Mouse (Mus musculus) ES-E14 (cell line): ENCODE results near the gene Fbxl15. TPM values are rescaled to one million over a fixed set of nuclear protein-coding genes. Genes with fewer than 3 reads are reported as not detected.

ENCODE experiments used
- DNase-seq: peaks from one replicate; pipeline ENCODE4 v3.0.0-alpha.2; 2013; ENCODE audit warnings: low read depth, low spot score
- H3K27ac ChIP-seq: 2 replicates; pipeline ENCODE4 v1.5.1; 2012; ENCODE audit warnings: low read depth, mild to moderate bottlenecking, low read length, moderate library complexity, mixed read lengths; ENCODE audit not compliant: poor library complexity, insufficient read depth, severe bottlenecking
- H3K36me3 ChIP-seq: 2 replicates; pipeline ENCODE4 v1.6.1; 2012; ENCODE audit warnings: mild to moderate bottlenecking, low read length, moderate library complexity, mixed read lengths; ENCODE audit not compliant: control insufficient read depth, poor library complexity, insufficient read depth, severe bottlenecking
- H3K4me1 ChIP-seq, 2 experiments: fragments of 150-350 bp in 1 of 2; sonication (generic) in 1 of 2; 2 replicates each; pipeline ENCODE4 v1.6.1; 2012; ENCODE audit warnings: low read length in 2 of 2, mild to moderate bottlenecking in 1 of 2, mixed read lengths in 1 of 2; ENCODE audit not compliant: control insufficient read depth in 2 of 2, insufficient read depth in 2 of 2, poor library complexity in 1 of 2
- H3K4me3 ChIP-seq, 2 experiments: fragments of 150-350 bp in 1 of 2; sonication (generic) in 1 of 2; 2 replicates each; pipeline ENCODE4 v1.5.1; 2012; ENCODE audit warnings: low read length in 2 of 2, low read depth in 1 of 2, mild to moderate bottlenecking in 1 of 2, mixed read lengths in 1 of 2; ENCODE audit not compliant: insufficient read depth in 1 of 2, poor library complexity in 1 of 2, severe bottlenecking in 1 of 2
- H3K9ac ChIP-seq: 2 replicates; pipeline ENCODE4 v1.6.1; 2012; ENCODE audit warnings: low read depth, mild to moderate bottlenecking, low read length, mixed read lengths; ENCODE audit not compliant: poor library complexity, insufficient read depth, severe bottlenecking
- H3K9me3 ChIP-seq: fragments of 150-350 bp; sonication (generic); 2 replicates; pipeline ENCODE4 v1.6.1; 2012; ENCODE audit warnings: low read depth, mild to moderate bottlenecking, low read length; ENCODE audit not compliant: control insufficient read depth, insufficient read depth
- CHD2 ChIP-seq: IDR thresholded peaks from 2 replicates; pipeline ENCODE4 v1.6.1; 2014; ENCODE audit warnings: mild to moderate bottlenecking, low read depth, low read length, inconsistent platforms
- HCFC1 ChIP-seq: IDR thresholded peaks from 2 replicates; pipeline ENCODE4 v1.6.1; 2012; ENCODE audit warnings: low read length, inconsistent platforms, borderline replicate concordance; ENCODE audit not compliant: insufficient read depth
- MAFK ChIP-seq: IDR thresholded peaks from 2 replicates; pipeline ENCODE4 v1.6.1; 2014; ENCODE audit warnings: mild to moderate bottlenecking, low read depth, low read length, inconsistent platforms; ENCODE audit not compliant: insufficient read depth
- ZC3H11A ChIP-seq: IDR thresholded peaks from 2 replicates; pipeline ENCODE4 v1.6.1; 2012; ENCODE audit warnings: low read depth, mild to moderate bottlenecking, inconsistent platforms, low read length, borderline replicate concordance
- ZNF384 ChIP-seq: IDR thresholded peaks from 2 replicates; pipeline ENCODE4 v1.6.1; 2012; ENCODE audit warnings: low read depth, low read length, inconsistent platforms
- in situ Hi-C, 2 experiments: fragments of 600-800 bp; cut with MboI; formaldehyde crosslinking; loops; one replicate each; pipeline ENCODE4 v1.15.1; 2025; ENCODE audit warnings: low sequenced_read_pairs in 2 of 2, inconsistent platforms in 1 of 2; ENCODE audit not compliant: unreplicated experiment in 2 of 2
- total RNA-seq: library from RNA; depleted of rRNA; stranded (reverse); fragments of 300-350 nt; gene quantifications from 2 replicates; pipeline ENCODE4 v1.2.3, GENCODE M21; 2012

The Fbxl15 gene
- total RNA-seq, 1 experiment, result 7.9 TPM

DNA sequence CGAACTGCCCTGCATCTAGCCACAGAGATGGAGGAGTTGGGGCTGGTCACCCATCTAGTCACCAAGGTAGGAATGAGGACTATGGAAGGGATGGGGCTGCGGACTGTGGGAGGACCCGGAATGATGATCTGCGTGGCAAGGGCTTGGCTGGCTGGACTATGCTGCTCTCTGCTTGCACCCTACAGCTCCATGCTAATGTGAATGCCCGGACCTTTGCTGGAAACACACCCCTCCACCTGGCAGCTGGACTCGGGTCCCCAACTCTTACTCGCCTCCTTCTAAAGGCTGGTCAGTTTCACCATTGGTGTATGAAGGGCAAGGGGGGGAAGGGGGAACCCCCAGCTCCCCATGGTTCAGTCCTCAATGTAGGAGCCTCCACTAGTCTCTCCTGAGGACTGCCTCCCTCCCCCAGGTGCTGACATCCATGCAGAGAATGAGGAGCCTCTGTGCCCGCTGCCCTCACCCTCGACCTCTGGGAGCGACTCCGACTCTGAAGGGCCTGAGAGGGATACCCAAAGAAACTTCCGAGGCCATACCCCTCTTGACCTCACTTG is 17.6 kb upstream of the Fbxl15 start:
- TF ChIP-seq ZC3H11A (no peak), ZNF384 (no peak), MAFK (no peak), HCFC1 (no peak), CHD2 (no peak)
- Histone ChIP-seq H3K36me3 (peaks cover 6% of the 10 kb centered on the region; the same call in 1 of the 2 replicates), H3K27ac (no peak overlapping the region), H3K4me1 (peaks cover 0 to 15% of the 10 kb centered on the region in 2 experiments; a peak in 1 of 4 replicates), H3K4me3 (no peak overlapping the region), H3K9ac (no peak overlapping the region), H3K9me3 (no peaks in the 10 kb centered on the region)
- no peak for DNase-seq
- in situ Hi-C loops, result no loop called here

DNA sequence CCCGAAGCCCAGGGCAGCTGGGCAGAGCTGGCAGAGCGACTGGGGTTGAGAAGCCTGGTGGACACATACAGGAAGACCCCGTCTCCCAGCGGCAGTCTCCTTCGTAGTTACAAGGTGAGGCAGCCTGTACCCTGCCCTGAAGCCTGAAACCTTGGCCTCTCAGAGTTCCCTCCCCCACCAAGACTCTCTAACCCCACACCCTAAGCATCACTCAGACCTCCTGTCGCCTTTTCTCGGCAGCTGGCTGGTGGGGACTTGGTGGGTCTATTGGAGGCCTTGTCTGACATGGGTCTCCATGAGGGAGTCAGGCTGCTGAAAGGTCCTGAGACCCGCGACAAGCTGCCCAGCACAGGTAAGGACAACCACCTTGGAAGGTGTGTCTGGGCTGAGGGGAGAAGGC is 16.6 kb upstream of the Fbxl15 start:
- in situ Hi-C loops, result no loop called here
- no peaks in the 10 kb centered on the region for H3K9me3 ChIP-seq
- H3K4me3 ChIP-seq, result no peak overlapping the region
- H3K4me1 ChIP-seq, result peaks cover 0 to 15% of the 10 kb centered on the region in 2 experiments; a peak in 1 of 4 replicates
- peaks cover 6% of the 10 kb centered on the region; the same call in 1 of the 2 replicates for H3K36me3 ChIP-seq
- DNase-seq, result no peak
- TF ChIP-seq CHD2, result no peak
- H3K9ac ChIP-seq, result no peak overlapping the region
- H3K27ac ChIP-seq, result no peak overlapping the region

DNA sequence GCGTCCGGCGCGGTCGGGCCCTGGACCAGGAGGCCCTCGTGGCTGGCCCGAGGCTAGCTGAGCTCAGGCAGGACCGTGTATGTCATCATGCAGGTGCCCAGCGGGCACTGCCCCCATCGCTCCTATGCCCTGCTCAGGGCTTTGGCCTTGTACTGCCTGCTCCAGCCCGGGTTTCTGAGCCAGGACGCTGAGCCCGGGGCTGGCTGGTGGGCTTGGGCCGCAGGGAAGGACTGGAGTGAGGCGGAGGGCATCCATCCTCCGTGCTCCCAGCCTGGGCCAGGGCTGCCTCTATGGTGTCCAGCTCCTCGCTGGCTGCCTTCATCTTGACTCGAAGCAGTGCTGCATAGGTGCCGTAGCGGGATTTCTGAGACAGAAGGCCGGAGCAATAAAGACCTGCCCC is 15.4 kb upstream of the Fbxl15 start:
- no peak for DNase-seq
- Histone ChIP-seq H3K4me1 (peaks cover 0 to 19% of the 10 kb centered on the region in 2 experiments; a peak in 1 of 4 replicates), H3K4me3 (peak overlapping the region; percentile 8 to 35; a peak in 2 of 4 replicates), H3K9me3 (no peaks in the 10 kb centered on the region), H3K9ac (no peak overlapping the region), H3K27ac (no peak overlapping the region), H3K36me3 (peaks cover 2% of the 10 kb centered on the region; the same call in 1 of the 2 replicates)
- in situ Hi-C loops, result no loop called here
- TF ChIP-seq ZNF384, result no peak
- TF ChIP-seq ZC3H11A, result no peak
- TF ChIP-seq MAFK, result no peak
- no peak for TF ChIP-seq CHD2

DNA sequence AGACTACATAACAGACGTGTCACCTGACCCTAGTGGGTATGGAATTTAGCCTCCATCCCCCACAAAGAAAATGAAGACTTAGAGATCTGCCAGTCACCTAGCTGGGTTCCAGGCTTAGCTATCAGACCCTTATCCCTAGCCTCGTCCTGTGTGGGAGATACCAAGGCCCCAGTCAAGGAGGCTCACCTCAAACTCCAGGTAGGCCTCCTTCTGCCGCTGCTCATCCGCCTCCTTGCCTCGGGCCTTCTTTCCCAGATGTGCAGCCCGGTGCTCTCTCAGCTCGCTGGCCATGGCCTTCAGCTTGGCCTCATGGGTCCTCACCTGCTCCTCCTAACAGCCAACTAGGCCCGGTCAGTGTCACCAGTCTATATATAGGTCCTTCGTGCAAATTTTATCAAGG is 14.9 kb upstream of the Fbxl15 start:
- Histone ChIP-seq H3K4me1 (peaks cover 0 to 14% of the 10 kb centered on the region in 2 experiments; a peak in 1 of 4 replicates), H3K4me3 (no peak overlapping the region), H3K27ac (no peak overlapping the region), H3K36me3 (peaks cover 2% of the 10 kb centered on the region; the same call in 1 of the 2 replicates), H3K9me3 (no peaks in the 10 kb centered on the region), H3K9ac (no peak overlapping the region)
- in situ Hi-C loops, result no loop called here
- TF ChIP-seq MAFK (no peak), ZNF384 (no peak)
- DNase-seq, result no peak

DNA sequence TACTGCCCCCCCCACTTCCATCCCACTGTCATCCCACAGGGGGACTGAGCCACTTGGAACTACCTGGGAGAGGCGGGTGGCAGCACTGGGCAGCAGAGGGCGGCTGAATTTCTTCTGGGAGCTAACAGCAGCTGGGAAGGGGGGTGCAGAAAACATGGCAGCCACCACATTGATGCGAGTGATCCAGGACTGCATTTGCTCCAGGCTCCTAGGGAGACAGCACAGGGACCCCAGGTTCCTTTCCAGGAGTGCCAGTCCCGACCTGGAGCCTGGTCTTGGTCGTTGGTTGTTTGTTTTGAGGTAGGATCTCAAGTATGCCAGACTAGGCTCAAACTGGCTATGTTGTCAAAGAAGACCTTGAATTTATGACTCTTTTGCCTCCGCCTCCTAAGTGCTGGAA is 14.4 kb upstream of the Fbxl15 start:
- Histone ChIP-seq H3K27ac (no peak overlapping the region), H3K9me3 (no peaks in the 10 kb centered on the region), H3K9ac (no peak overlapping the region), H3K4me3 (no peak overlapping the region), H3K36me3 (peaks cover 2% of the 10 kb centered on the region; the same call in 1 of the 2 replicates), H3K4me1 (peaks cover 0 to 14% of the 10 kb centered on the region in 2 experiments; a peak in 1 of 4 replicates)
- no peak for DNase-seq
- in situ Hi-C loops, result no loop called here
- no peak for TF ChIP-seq ZNF384
- TF ChIP-seq MAFK, result no peak
- TF ChIP-seq ZC3H11A, result no peak
- TF ChIP-seq CHD2, result no peak
- TF ChIP-seq HCFC1, result no peak
